Mouse (Mus musculus): ENCODE data around the gene Sctr.

GRCm38 (mm10) chr1:120012638-120013037, 5.9 kb downstream of the Sctr start:
- TF ChIP-seq CTCF (IDR thresholded peaks at IDR 0.05; ENCODE audit: borderline replicate concordance, insufficient read depth, low read length) = no peak
- TF ChIP-seq POLR2A (IDR thresholded peaks at IDR 0.05; ENCODE audit: low read depth, low read length) = no peak
